In genomic region chr12:33341351-33341892, GRCm38 (mm10) we compare ENCODE assay signal across 9 mouse cellular contexts. TPM values are rescaled to one million over a fixed set of nuclear protein-coding genes. Genes with fewer than 3 reads are reported as not detected.
DNase-seq lines count a peak whose midpoint lies in the region; ATAC-seq and TF ChIP-seq lines count a peak whose summit lies in the region.
"Had no signal": no experiment of that assay in that cellular context is flagged by ENCODE, and none has a peak within 500 bp of the region (broad histone marks: within the 10 kb centered on the region; RNA-seq: fewer than 3 reads in every experiment).

No protein-coding gene starts in this region.

- 0 out of 2 replicates have a peak, but pooled peaks have one; percentile 33 for ATAC-seq in liver, embryonic 15.5 days (ENCODE audit: insufficient read depth)
- ATAC-seq in liver, embryonic 11.5 days (replicated peaks; ENCODE audit: low FRiP score) = no peak; the same call in 1 of the 2 replicates
- peak; percentile 85 for ATAC-seq in forebrain, postnatal 0 days
- peak; percentile 83 for ATAC-seq in neural tube, embryonic 13.5 days (ENCODE audit: low read depth)

- H3K9ac ChIP-seq in liver, embryonic 15.5 days = no peak overlapping the region
- H3K9ac ChIP-seq in liver, embryonic 11.5 days (ENCODE audit: low read depth, low read length) = no peak overlapping the region
- H3K9ac ChIP-seq in forebrain, postnatal 0 days = 0 out of 2 replicates have a peak overlapping the region, but pooled peaks have one; percentile 31
- H3K9ac ChIP-seq in neural tube, embryonic 13.5 days = peak overlapping the region; percentile 4; the same call in 1 of the 2 replicates
- H3K9ac ChIP-seq: limb, embryonic 15.5 days had no signal

- WGBS in liver, embryonic 15.5 days (ENCODE audit: insufficient replicate concordance) = 67% methylated on average over 17 of the region's 17 CpGs
- 68% methylated on average over 17 of the region's 17 CpGs for WGBS in liver, embryonic 11.5 days
- WGBS in forebrain, postnatal 0 days = 20% methylated on average over 17 of the region's 17 CpGs
- WGBS in neural tube, embryonic 13.5 days = 38% methylated on average over 17 of the region's 17 CpGs
- WGBS in limb, embryonic 10.5 days = 89% methylated on average over 17 of the region's 17 CpGs

- peaks cover 86% of the 10 kb centered on the region for H3K36me3 ChIP-seq in liver, embryonic 15.5 days (replicated peaks)
- peaks cover 11% of the 10 kb centered on the region; the same call in 1 of the 2 replicates for H3K36me3 ChIP-seq in liver, embryonic 11.5 days (ENCODE audit: control insufficient read depth, insufficient read depth, low read length)
- no peaks in the 10 kb centered on the region for H3K36me3 ChIP-seq in forebrain, postnatal 0 days (ENCODE audit: insufficient read depth)
- H3K36me3 ChIP-seq in neural tube, embryonic 13.5 days = no peaks in the 10 kb centered on the region
- no peaks in the 10 kb centered on the region for H3K36me3 ChIP-seq in limb, embryonic 10.5 days
- H3K36me3 ChIP-seq: limb, embryonic 15.5 days had no signal

- H3K27ac ChIP-seq in liver, embryonic 15.5 days (replicated peaks) = no peak overlapping the region
- no peak overlapping the region for H3K27ac ChIP-seq in liver, embryonic 11.5 days (ENCODE audit: low read depth, low read length)
- H3K27ac ChIP-seq in forebrain, postnatal 0 days (ENCODE audit: low read depth, low read length) = peak overlapping the region; percentile 79
- peak overlapping the region; percentile 82 for H3K27ac ChIP-seq in neural tube, embryonic 13.5 days (replicated peaks)
- no peak overlapping the region for H3K27ac ChIP-seq in limb, embryonic 10.5 days
- no peak overlapping the region for H3K27ac ChIP-seq in gastrocnemius, adult 2 months
- H3K27ac ChIP-seq: limb, embryonic 15.5 days had no signal

- intact Hi-C loops in gastrocnemius, adult 2 months (cut with DNase I) = no loop called here

- H3K4me3 ChIP-seq in liver, embryonic 15.5 days (replicated peaks) = no peak overlapping the region
- H3K4me3 ChIP-seq in liver, embryonic 11.5 days (ENCODE audit: low read depth, low read length) = no peak overlapping the region
- H3K4me3 ChIP-seq in forebrain, postnatal 0 days (ENCODE audit: low read depth, low read length) = no peak overlapping the region
- H3K4me3 ChIP-seq in neural tube, embryonic 13.5 days = no peak overlapping the region
- H3K4me3 ChIP-seq in limb, embryonic 10.5 days = no peak overlapping the region
- H3K4me3 ChIP-seq in gastrocnemius, adult 2 months = no peak overlapping the region
- H3K4me3 ChIP-seq: limb, embryonic 15.5 days had no signal

- H3K4me1 ChIP-seq in liver, embryonic 15.5 days (replicated peaks) = peaks cover 15% of the 10 kb centered on the region
- H3K4me1 ChIP-seq in liver, embryonic 11.5 days (replicated peaks; ENCODE audit: control insufficient read depth, insufficient read depth, low read length) = peaks cover 7% of the 10 kb centered on the region; the same call in 1 of the 2 replicates
- H3K4me1 ChIP-seq in forebrain, postnatal 0 days (ENCODE audit: insufficient read depth) = peaks cover 25% of the 10 kb centered on the region
- H3K4me1 ChIP-seq in neural tube, embryonic 13.5 days (replicated peaks) = peaks cover 73% of the 10 kb centered on the region
- peaks cover 38% of the 10 kb centered on the region for H3K4me1 ChIP-seq in limb, embryonic 10.5 days

- H3K27me3 ChIP-seq in liver, embryonic 15.5 days = no peaks in the 10 kb centered on the region
- no peaks in the 10 kb centered on the region for H3K27me3 ChIP-seq in liver, embryonic 11.5 days (replicated peaks; ENCODE audit: control insufficient read depth, insufficient read depth, low read length)
- no peaks in the 10 kb centered on the region for H3K27me3 ChIP-seq in forebrain, postnatal 0 days (ENCODE audit: insufficient read depth, low read length)
- H3K27me3 ChIP-seq in neural tube, embryonic 13.5 days = peaks cover 8% of the 10 kb centered on the region
- 0 out of 2 replicates have a peak, but pooled peaks cover 10% of the 10 kb centered on the region for H3K27me3 ChIP-seq in limb, embryonic 10.5 days (ENCODE audit: low read depth, poor library complexity, severe bottlenecking)

- DNase-seq in adrenal gland, adult (ENCODE audit: inconsistent age in 2 of 2, low spot score in 1 of 2) = peak; percentile 24 to 45
- no peak for DNase-seq in adrenal gland, postnatal 4 days (ENCODE audit: low spot score in 2 of 2)
- no peak for DNase-seq in liver, embryonic 11.5 days (ENCODE audit: low spot score)
- DNase-seq in forebrain, postnatal 0 days = peak; percentile 77
- DNase-seq in limb, embryonic 10.5 days (ENCODE audit: low spot score) = no peak
- no peak for DNase-seq in gastrocnemius, adult 2 months

- H3K9me3 ChIP-seq in liver, embryonic 15.5 days (replicated peaks) = no peaks in the 10 kb centered on the region
- H3K9me3 ChIP-seq in liver, embryonic 11.5 days (ENCODE audit: control insufficient read depth, low read length) = no peaks in the 10 kb centered on the region
- no peaks in the 10 kb centered on the region for H3K9me3 ChIP-seq in forebrain, postnatal 0 days (ENCODE audit: low read length)
- no peaks in the 10 kb centered on the region for H3K9me3 ChIP-seq in neural tube, embryonic 13.5 days
- no peaks in the 10 kb centered on the region for H3K9me3 ChIP-seq in limb, embryonic 10.5 days (replicated peaks)
- H3K9me3 ChIP-seq: limb, embryonic 15.5 days had no signal

- no peak for TF ChIP-seq CTCF in forebrain, postnatal 0 days (IDR thresholded peaks at IDR 0.05; ENCODE audit: low read depth)
- TF ChIP-seq CTCF in gastrocnemius, adult 2 months (IDR thresholded peaks at IDR 0.05) = no peak

- no peak overlapping the region for H3K4me2 ChIP-seq in liver, embryonic 15.5 days
- no peak overlapping the region for H3K4me2 ChIP-seq in liver, embryonic 11.5 days
- peak overlapping the region; percentile 27 for H3K4me2 ChIP-seq in forebrain, postnatal 0 days (ENCODE audit: low read depth)
- H3K4me2 ChIP-seq in neural tube, embryonic 13.5 days = peak overlapping the region; percentile 9; the same call in 1 of the 2 replicates
- H3K4me2 ChIP-seq: limb, embryonic 15.5 days had no signal

RNA-seq across cellular contexts. Expression of gene Efcab10, which starts 53.2 kb away (rescaled TPM):
- not detected for total RNA-seq in adrenal gland, postnatal 4 days (2021)
- polyA plus RNA-seq in liver, embryonic 15.5 days (2015; fragmentation: Nextera tagmentation; extraction: Ambion mirVana) = not detected in 2 replicates
- not detected in 2 replicates for polyA plus RNA-seq in liver, embryonic 11.5 days (2014; fragmentation: Nextera tagmentation; extraction: Ambion mirVana)
- total RNA-seq in forebrain, postnatal 0 days (2014; rRNA removed) = 2.8 and 3.3 TPM in 2 replicates
- polyA plus RNA-seq in forebrain, postnatal 0 days (2015; fragmentation: Nextera tagmentation; extraction: Ambion mirVana) = 5.8 and 7.1 TPM in 2 replicates
- 2.2 and 3.0 TPM in 2 replicates for polyA plus RNA-seq in neural tube, embryonic 13.5 days (2015; fragmentation: Nextera tagmentation; extraction: Ambion mirVana)
- polyA plus RNA-seq in limb, embryonic 10.5 days (2016; fragmentation: Nextera tagmentation; extraction: Ambion mirVana) = 0.39 and 0.83 TPM in 2 replicates
- not detected for total RNA-seq in gastrocnemius, adult 2 months (2021)
- polyA plus RNA-seq: limb, embryonic 15.5 days had no signal

Comparison
In these comparisons a context has a peak if more than half of its experiments do, and no peak if none do; other contexts are left out.
1. DNase-seq: peak in adrenal gland, adult (2 of 2) and forebrain, postnatal 0 days (single experiment); none in adrenal gland, postnatal 4 days (0 of 2), liver, embryonic 11.5 days (single experiment), limb, embryonic 10.5 days (single experiment) and gastrocnemius, adult 2 months (single experiment).
2. H3K27ac ChIP-seq: peak in forebrain, postnatal 0 days (single experiment) and neural tube, embryonic 13.5 days (single experiment); none in liver, embryonic 15.5 days (single experiment), liver, embryonic 11.5 days (single experiment), limb, embryonic 10.5 days (single experiment) and gastrocnemius, adult 2 months (single experiment).
3. H3K4me2 ChIP-seq: peak in forebrain, postnatal 0 days (single experiment) and neural tube, embryonic 13.5 days (single experiment); none in liver, embryonic 15.5 days (single experiment) and liver, embryonic 11.5 days (single experiment).
4. H3K9ac ChIP-seq: peak in forebrain, postnatal 0 days (single experiment) and neural tube, embryonic 13.5 days (single experiment); none in liver, embryonic 15.5 days (single experiment) and liver, embryonic 11.5 days (single experiment).